Mouse (Mus musculus): Measurements from ENCODE around the gene Ncdn. TPM values are rescaled to one million over a fixed set of nuclear protein-coding genes. Genes with fewer than 3 reads are reported as not detected.

Gene Ncdn
- polyA plus RNA-seq, 1 experiment from 2014 or later = 28.8 TPM

GRCm38 (mm10) chr4:126745506-126746193 lies 7.6 kb downstream of the Ncdn start:
- Histone ChIP-seq H3K4me2 (replicated peaks; ENCODE audit: low read depth, low read length) (no peak overlapping the region), H3K27me3 (ENCODE audit: insufficient read depth, low read length) (0 out of 2 replicates have a peak, but pooled peaks cover 2% of the 10 kb centered on the region), H3K9me3 (ENCODE audit: low read length) (no peaks in the 10 kb centered on the region), H3K4me1 (ENCODE audit: insufficient read depth, low read length) (no peaks in the 10 kb centered on the region), H3K4me3 (ENCODE audit: low read length) (no peak overlapping the region), H3K36me3 (ENCODE audit: insufficient read depth, low read length) (peaks cover 47% of the 10 kb centered on the region), H3K9ac (replicated peaks; ENCODE audit: low read length) (no peak overlapping the region), H3K27ac (ENCODE audit: low read length) (no peak overlapping the region)
- no peak for ATAC-seq (ENCODE audit: low FRiP score, low TSS enrichment)
- WGBS = 47% methylated on average over 13 of the region's 13 CpGs

DNA sequence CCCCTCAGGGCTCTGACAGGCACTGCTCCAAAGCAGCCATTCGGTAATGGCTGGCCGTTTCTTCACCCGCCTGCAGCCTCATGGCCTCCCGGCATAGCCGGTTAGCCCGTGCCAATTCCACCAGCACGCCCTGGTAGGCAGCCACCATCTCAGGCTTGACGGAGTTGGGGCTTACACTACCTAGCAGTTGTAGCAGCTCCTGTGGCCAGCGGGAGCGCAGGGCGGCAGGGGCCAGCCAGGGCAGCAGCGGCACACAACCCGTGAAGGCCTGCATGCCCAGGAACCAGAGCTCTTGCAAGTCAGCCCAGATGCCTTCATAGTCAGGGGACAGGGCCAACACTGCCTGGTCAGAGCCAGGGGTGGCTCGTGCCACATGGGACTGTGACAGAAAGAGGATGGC lies 8.4 kb downstream of the Ncdn start:
- no peak overlapping the region for H3K4me3 ChIP-seq (ENCODE audit: low read length)
- no peaks in the 10 kb centered on the region for H3K9me3 ChIP-seq (ENCODE audit: low read length)
- H3K27ac ChIP-seq (ENCODE audit: low read length) = no peak overlapping the region
- peaks cover 2% of the 10 kb centered on the region; the same call in 1 of the 2 replicates for H3K27me3 ChIP-seq (ENCODE audit: insufficient read depth, low read length)
- H3K36me3 ChIP-seq (ENCODE audit: insufficient read depth, low read length) = peaks cover 41% of the 10 kb centered on the region
- 94% methylated on average over 14 of the region's 14 CpGs for WGBS
- H3K9ac ChIP-seq (replicated peaks; ENCODE audit: low read length) = no peak overlapping the region
- no peaks in the 10 kb centered on the region for H3K4me1 ChIP-seq (ENCODE audit: insufficient read depth, low read length)
- no peak overlapping the region for H3K4me2 ChIP-seq (replicated peaks; ENCODE audit: low read depth, low read length)
- ATAC-seq (ENCODE audit: low FRiP score, low TSS enrichment) = no peak

- H3K27ac ChIP-seq (ENCODE audit: low read length) = no peak overlapping the region
- no peak overlapping the region for H3K4me3 ChIP-seq (ENCODE audit: low read length)
- peaks cover 12% of the 10 kb centered on the region; the same call in 1 of the 2 replicates for H3K27me3 ChIP-seq (ENCODE audit: insufficient read depth, low read length)
- H3K9ac ChIP-seq (replicated peaks; ENCODE audit: low read length) = no peak overlapping the region
- WGBS = 23% methylated on average over 11 of the region's 11 CpGs
- no peak for ATAC-seq (ENCODE audit: low FRiP score, low TSS enrichment)
- no peak overlapping the region for H3K4me2 ChIP-seq (replicated peaks; ENCODE audit: low read depth, low read length)
- no peaks in the 10 kb centered on the region for H3K9me3 ChIP-seq (ENCODE audit: low read length)
- peaks cover 31% of the 10 kb centered on the region for H3K36me3 ChIP-seq (ENCODE audit: insufficient read depth, low read length)
- no peaks in the 10 kb centered on the region for H3K4me1 ChIP-seq (ENCODE audit: insufficient read depth, low read length)
These were observed 9.5 kb downstream of the Ncdn start for GRCm38 (mm10) chr4:126743713-126744112.

GRCm38 (mm10) chr4:126742976-126743375 lies 10.3 kb downstream of the Ncdn start:
- H3K36me3 ChIP-seq (ENCODE audit: insufficient read depth, low read length) = peaks cover 29% of the 10 kb centered on the region
- ATAC-seq (ENCODE audit: low FRiP score, low TSS enrichment) = no peak
- H3K9ac ChIP-seq (replicated peaks; ENCODE audit: low read length) = no peak overlapping the region
- H3K4me3 ChIP-seq (ENCODE audit: low read length) = no peak overlapping the region
- H3K9me3 ChIP-seq (ENCODE audit: low read length) = no peaks in the 10 kb centered on the region
- H3K27me3 ChIP-seq (ENCODE audit: insufficient read depth, low read length) = peaks cover 19% of the 10 kb centered on the region
- 57% methylated on average over 2 of the region's 2 CpGs for WGBS
- H3K4me2 ChIP-seq (replicated peaks; ENCODE audit: low read depth, low read length) = no peak overlapping the region
- no peaks in the 10 kb centered on the region for H3K4me1 ChIP-seq (ENCODE audit: insufficient read depth, low read length)
- H3K27ac ChIP-seq (ENCODE audit: low read length) = no peak overlapping the region

DNA sequence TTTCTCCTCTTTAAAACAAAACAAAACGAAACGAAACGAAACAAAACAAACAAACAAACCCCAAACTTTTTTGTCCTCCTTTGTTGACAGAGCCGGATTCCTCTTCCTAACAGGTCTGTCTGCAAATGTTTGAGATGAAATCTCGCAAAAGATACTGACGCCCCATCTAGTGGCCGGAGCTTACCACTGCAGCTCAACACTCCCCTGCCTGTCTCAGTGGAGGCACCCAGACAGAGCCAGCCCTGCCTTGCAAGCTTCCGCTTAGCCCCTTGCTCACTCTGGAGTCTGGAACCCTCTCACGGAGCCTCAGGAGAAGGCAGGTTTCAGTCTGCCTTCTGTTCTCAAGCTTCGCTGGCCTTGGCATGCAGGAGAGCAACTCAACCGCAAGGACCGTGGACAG lies 11.8 kb downstream of the Ncdn start:
- 4% methylated on average over 12 of the region's 12 CpGs for WGBS
- H3K4me1 ChIP-seq (ENCODE audit: insufficient read depth, low read length) = no peaks in the 10 kb centered on the region
- 0 out of 2 replicates have a peak overlapping the region, but pooled peaks have one; percentile 10 for H3K9ac ChIP-seq (replicated peaks; ENCODE audit: low read length)
- peak; percentile 72; the same call in 1 of the 2 replicates for ATAC-seq (ENCODE audit: low FRiP score, low TSS enrichment)
- H3K9me3 ChIP-seq (ENCODE audit: low read length) = no peaks in the 10 kb centered on the region
- peaks cover 21% of the 10 kb centered on the region for H3K36me3 ChIP-seq (ENCODE audit: insufficient read depth, low read length)
- H3K27ac ChIP-seq (ENCODE audit: low read length) = no peak overlapping the region
- peaks cover 34% of the 10 kb centered on the region for H3K27me3 ChIP-seq (ENCODE audit: insufficient read depth, low read length)
- no peak overlapping the region for H3K4me3 ChIP-seq (ENCODE audit: low read length)
- 0 out of 2 replicates have a peak overlapping the region, but pooled peaks have one; percentile 11 for H3K4me2 ChIP-seq (replicated peaks; ENCODE audit: low read depth, low read length)

- no peaks in the 10 kb centered on the region for H3K9me3 ChIP-seq (ENCODE audit: low read length)
- H3K27me3 ChIP-seq (ENCODE audit: insufficient read depth, low read length) = peaks cover 47% of the 10 kb centered on the region
- 24% methylated on average over 10 of the region's 10 CpGs for WGBS
- H3K4me2 ChIP-seq (replicated peaks; ENCODE audit: low read depth, low read length) = no peak overlapping the region
- H3K4me3 ChIP-seq (ENCODE audit: low read length) = no peak overlapping the region
- H3K9ac ChIP-seq (replicated peaks; ENCODE audit: low read length) = no peak overlapping the region
- no peak overlapping the region for H3K27ac ChIP-seq (ENCODE audit: low read length)
- H3K36me3 ChIP-seq (ENCODE audit: insufficient read depth, low read length) = peaks cover 11% of the 10 kb centered on the region
- H3K4me1 ChIP-seq (ENCODE audit: insufficient read depth, low read length) = peaks cover 13% of the 10 kb centered on the region; the same call in 1 of the 2 replicates
- ATAC-seq (ENCODE audit: low FRiP score, low TSS enrichment) = no peak
These were observed 13.1 kb downstream of the Ncdn start for GRCm38 (mm10) chr4:126739966-126740676.

GRCm38 (mm10) chr4:126736001-126736414 lies 17.2 kb downstream of the Ncdn start, which contains the start of gene Tfap2e:
Tfap2e (minus strand) TSS chr4:126736240.
- ATAC-seq (ENCODE audit: low FRiP score, low TSS enrichment) = peak; percentile 74
- Histone ChIP-seq H3K9ac (replicated peaks; ENCODE audit: low read length) (0 out of 2 replicates have a peak within 1 kb of the TSS, but pooled peaks have one; percentile 14), H3K9me3 (ENCODE audit: low read length) (no peaks in the 10 kb centered on the region), H3K4me1 (ENCODE audit: insufficient read depth, low read length) (peaks cover 14% of the 10 kb centered on the region), H3K27me3 (ENCODE audit: insufficient read depth, low read length) (peaks cover 87% of the 10 kb centered on the region), H3K4me2 (replicated peaks; ENCODE audit: low read depth, low read length) (peak within 1 kb of the TSS; percentile 48), H3K4me3 (ENCODE audit: low read length) (peak within 1 kb of the TSS; percentile 41), H3K27ac (ENCODE audit: low read length) (no peak within 1 kb of the TSS), H3K36me3 (ENCODE audit: insufficient read depth, low read length) (no peaks in the 10 kb centered on the region)
- WGBS = 2% methylated on average over 32 of the region's 32 CpGs

DNA sequence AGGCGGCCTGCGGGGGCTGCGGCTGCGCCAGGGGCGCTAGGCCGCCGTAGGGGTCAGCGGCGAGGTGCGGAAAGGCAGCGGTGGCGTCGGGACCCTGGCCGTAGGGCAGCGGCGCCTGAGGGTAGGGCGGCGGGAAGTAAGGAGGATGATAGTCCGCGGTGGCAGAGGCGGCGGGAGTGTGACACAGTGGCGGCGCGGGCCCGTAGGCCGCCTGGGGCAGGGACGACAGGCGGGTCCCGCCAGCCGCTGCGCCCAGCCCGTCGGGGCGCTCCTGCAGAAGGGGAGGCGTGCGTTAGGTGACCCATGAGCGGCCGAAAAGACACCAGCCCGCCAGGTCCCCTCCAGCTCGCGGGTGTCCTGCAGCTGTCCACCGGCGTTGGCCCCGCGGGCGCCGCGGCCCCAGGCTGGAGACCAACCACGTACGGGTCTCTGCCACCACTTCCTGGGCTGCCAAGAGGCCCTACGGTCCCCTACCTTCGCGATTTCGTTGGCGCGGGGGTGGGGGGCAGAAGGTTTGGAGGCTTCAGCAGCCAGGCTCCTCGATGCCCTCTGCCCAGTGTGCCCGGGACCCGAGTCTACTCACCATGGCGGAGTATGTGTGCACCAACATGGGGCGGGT lies 17.7 kb downstream of the Ncdn start:
- WGBS = 2% methylated on average over 54 of the region's 62 CpGs
- ATAC-seq (ENCODE audit: low FRiP score, low TSS enrichment) = peak; percentile 28; the same call in 1 of the 2 replicates
- Histone ChIP-seq H3K4me1 (ENCODE audit: insufficient read depth, low read length) (peaks cover 14% of the 10 kb centered on the region), H3K36me3 (ENCODE audit: insufficient read depth, low read length) (no peaks in the 10 kb centered on the region), H3K4me3 (ENCODE audit: low read length) (peak overlapping the region; percentile 41), H3K9ac (replicated peaks; ENCODE audit: low read length) (0 out of 2 replicates have a peak overlapping the region, but pooled peaks have one; percentile 14), H3K27ac (ENCODE audit: low read length) (no peak overlapping the region), H3K4me2 (replicated peaks; ENCODE audit: low read depth, low read length) (peak overlapping the region; percentile 48), H3K9me3 (ENCODE audit: low read length) (no peaks in the 10 kb centered on the region), H3K27me3 (ENCODE audit: insufficient read depth, low read length) (peaks cover 90% of the 10 kb centered on the region)

DNA sequence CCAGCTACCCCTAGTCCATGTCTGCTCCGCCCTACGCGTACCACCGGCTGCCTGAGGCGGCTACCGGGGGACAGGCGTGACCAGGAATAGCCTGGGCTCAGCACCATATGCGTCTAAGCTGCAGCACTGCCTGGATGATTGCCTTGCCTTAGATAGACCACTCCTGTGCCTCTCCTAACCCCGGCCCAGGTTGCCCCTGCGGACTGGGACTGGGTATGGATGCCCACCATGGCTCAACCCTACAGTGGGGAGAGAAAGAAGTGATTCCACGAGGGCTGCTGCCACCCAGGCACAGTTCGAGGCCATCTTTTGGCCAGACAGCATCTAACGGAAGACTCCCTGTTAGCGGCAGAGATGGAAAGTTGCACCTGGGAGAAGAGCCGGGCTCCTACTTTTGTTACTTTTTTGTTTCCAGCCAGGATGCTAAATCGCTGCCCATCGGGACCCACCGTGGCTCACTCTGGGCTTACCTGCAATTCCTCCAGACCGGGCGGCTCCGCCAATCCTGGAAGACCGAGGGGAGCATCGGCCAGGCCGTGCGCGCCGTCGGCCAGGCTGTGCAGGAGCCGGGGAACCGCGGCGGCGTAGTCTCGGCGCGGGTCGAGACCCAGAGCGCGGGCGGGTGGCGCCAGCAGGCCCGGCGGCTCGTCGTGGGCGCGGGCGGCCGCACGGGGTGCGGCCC lies 18.4 kb downstream of the Ncdn start:
- Histone ChIP-seq H3K4me3 (ENCODE audit: low read length) (peak overlapping the region; percentile 41), H3K36me3 (ENCODE audit: insufficient read depth, low read length) (no peaks in the 10 kb centered on the region), H3K4me1 (ENCODE audit: insufficient read depth, low read length) (peaks cover 14% of the 10 kb centered on the region), H3K9me3 (ENCODE audit: low read length) (no peaks in the 10 kb centered on the region), H3K27me3 (ENCODE audit: insufficient read depth, low read length) (peaks cover 97% of the 10 kb centered on the region), H3K4me2 (replicated peaks; ENCODE audit: low read depth, low read length) (peak overlapping the region; percentile 48), H3K9ac (replicated peaks; ENCODE audit: low read length) (0 out of 2 replicates have a peak overlapping the region, but pooled peaks have one; percentile 14), H3K27ac (ENCODE audit: low read length) (no peak overlapping the region)
- WGBS = 2% methylated on average over 51 of the region's 51 CpGs
- ATAC-seq (ENCODE audit: low FRiP score, low TSS enrichment) = no peak
